Mouse (Mus musculus) testis, adult 2 months (tissue): Measurements from ENCODE around the gene Gm28845. TPM values are rescaled to one million over a fixed set of nuclear protein-coding genes. Genes with fewer than 3 reads are reported as not detected.
"Not testable (repeated sequence)": the region's sequence is repeated elsewhere in the genome, so short reads cannot be mapped to it uniquely, and the experiment has no call there.

ENCODE experiments used
- H3K27ac ChIP-seq: fragments of 200-500 bp; 2 replicates; pipeline ENCODE4 v1.5.1; 2012; ENCODE audit warnings: low read depth, low read length; ENCODE audit not compliant: control insufficient read depth, insufficient read depth
- H3K27me3 ChIP-seq: fragments of 200-500 bp; 2 replicates; pipeline ENCODE4 v1.6.1; 2012; ENCODE audit warnings: mild to moderate bottlenecking, low read length, moderate library complexity; ENCODE audit not compliant: control insufficient read depth, insufficient read depth
- H3K36me3 ChIP-seq: fragments of 200-500 bp; 2 replicates; pipeline ENCODE4 v1.6.1; 2012; ENCODE audit warnings: mild to moderate bottlenecking, low read length; ENCODE audit not compliant: control insufficient read depth, insufficient read depth
- H3K4me1 ChIP-seq: fragments of 200-500 bp; 2 replicates; pipeline ENCODE4 v1.6.1; 2012; ENCODE audit warnings: low read length; ENCODE audit not compliant: control insufficient read depth, insufficient read depth
- H3K4me3 ChIP-seq: fragments of 200-500 bp; 2 replicates; pipeline ENCODE4 v1.5.1; 2012; ENCODE audit warnings: low read depth, mild to moderate bottlenecking, low read length, moderate library complexity, mixed read lengths; ENCODE audit not compliant: control insufficient read depth
- CTCF ChIP-seq: fragments of 200-500 bp; IDR thresholded peaks from 2 replicates; pipeline ENCODE4 v1.5.1; 2012; ENCODE audit warnings: low read depth, mild to moderate bottlenecking, inconsistent platforms, low read length, moderate library complexity; ENCODE audit not compliant: control insufficient read depth, insufficient read depth, insufficient replicate concordance
- POLR2A ChIP-seq: fragments of 200-500 bp; IDR thresholded peaks from 2 replicates; pipeline ENCODE4 v1.6.1; 2012; ENCODE audit warnings: low read depth, mild to moderate bottlenecking, inconsistent platforms, low read length, moderate library complexity; ENCODE audit not compliant: control insufficient read depth
- polyA plus RNA-seq: library from polyadenylated mRNA; depleted of rRNA; stranded (reverse); fragments of >200 nt; gene quantifications from 2 replicates; pipeline ENCODE4 v1.2.3, GENCODE M21; 2012; rRNA removed

Gene Gm28845
- polyA plus RNA-seq, 1 experiment = not detected

- no peak for TF ChIP-seq CTCF
- TF ChIP-seq POLR2A = no peak
Measured at GRCm38 (mm10) chr1:65064201-65064600, 55.2 kb downstream of the Gm28845 start.

GRCm38 (mm10) chr1:65063352-65063751 is 56.0 kb downstream of the Gm28845 start, which contains the start of gene Crygd:
Crygd (minus strand) TSS chr1:65063452.
- no peaks in the 10 kb centered on the region; the same call in 1 of the 2 replicates for H3K4me1 ChIP-seq
- H3K4me3 ChIP-seq = no peak within 1 kb of the TSS
- H3K36me3 ChIP-seq = no peaks in the 10 kb centered on the region
- no peak within 1 kb of the TSS for H3K27ac ChIP-seq
- no peaks in the 10 kb centered on the region for H3K27me3 ChIP-seq
- no peak for TF ChIP-seq CTCF
- no peak for TF ChIP-seq POLR2A

More at GRCm38 (mm10) chr1:65064201-65064600, 55.2 kb downstream of the Gm28845 start:
- no peaks in the 10 kb centered on the region for H3K36me3 ChIP-seq
- no peaks in the 10 kb centered on the region for H3K27me3 ChIP-seq
- no peak overlapping the region for H3K27ac ChIP-seq
- no peak overlapping the region for H3K4me3 ChIP-seq
- H3K4me1 ChIP-seq = no peaks in the 10 kb centered on the region; the same call in 1 of the 2 replicates

GRCm38 (mm10) chr1:65052140-65052539 is 67.2 kb downstream of the Gm28845 start:
- Histone ChIP-seq H3K27ac (peak overlapping the region; percentile 64), H3K36me3 (no peaks in the 10 kb centered on the region), H3K4me3 (no peak overlapping the region), H3K4me1 (peaks cover 11% of the 10 kb centered on the region), H3K27me3 (no peaks in the 10 kb centered on the region)
- no peak for TF ChIP-seq CTCF
- no peak for TF ChIP-seq POLR2A

GRCm38 (mm10) chr1:65051696-65052095 is 67.7 kb downstream of the Gm28845 start:
- peaks cover 11% of the 10 kb centered on the region for H3K4me1 ChIP-seq
- no peak overlapping the region for H3K4me3 ChIP-seq
- TF ChIP-seq CTCF (no peak), POLR2A (no peak)
- peak overlapping the region; percentile 64 for H3K27ac ChIP-seq
- H3K36me3 ChIP-seq = no peaks in the 10 kb centered on the region
- H3K27me3 ChIP-seq = no peaks in the 10 kb centered on the region

- Histone ChIP-seq H3K4me1 (peaks cover 11% of the 10 kb centered on the region), H3K27ac (peak within 1 kb of the TSS; percentile 64)
- not testable (repeated sequence) for H3K27me3 ChIP-seq, H3K4me3 ChIP-seq, H3K36me3 ChIP-seq
Measured at GRCm38 (mm10) chr1:65050952-65051351, 68.4 kb downstream of the Gm28845 start, which contains the start of gene Cryge. Cryge (minus strand) TSS chr1:65051149.

Other genes with a start within 250 kb of the Gm28845 start
- gene Plekhm3, start 162.7 kb downstream of the Gm28845 start, polyA plus RNA-seq = 2.7 and 2.8 TPM in 2 replicates
- gene Akr1cl, start 86.8 kb downstream of the Gm28845 start, polyA plus RNA-seq = 74.2 and 107 TPM in 2 replicates
- 1.4 and 1.5 TPM in 2 replicates for gene Cryge, start 68.4 kb downstream of the Gm28845 start, polyA plus RNA-seq
- not detected in 2 replicates for gene Crygd, start 56.1 kb downstream of the Gm28845 start, polyA plus RNA-seq
- gene Crygc, start 45.9 kb downstream of the Gm28845 start, polyA plus RNA-seq = 0.94 and 5.6 TPM in 2 replicates
- not detected in 2 replicates for gene Crygb, start 37.3 kb downstream of the Gm28845 start, polyA plus RNA-seq
- not detected in 2 replicates for gene Cryga, start 16.2 kb downstream of the Gm28845 start, polyA plus RNA-seq
- 0.08 TPM in 1 of 2 replicates, not detected in the other for gene D630023F18Rik, start 3.7 kb upstream of the Gm28845 start, polyA plus RNA-seq
- gene Idh1, start 66.9 kb upstream of the Gm28845 start, polyA plus RNA-seq = 15.6 and 18.4 TPM in 2 replicates
- 4.9 and 5.2 TPM in 2 replicates for gene Pikfyve, start 67.1 kb upstream of the Gm28845 start, polyA plus RNA-seq
- 4.0 and 5.3 TPM in 2 replicates for gene Pth2r, start 162.5 kb upstream of the Gm28845 start, polyA plus RNA-seq